Mouse (Mus musculus) midbrain, embryonic 12.5 days (tissue): ENCODE results near the gene Eps8. TPM values are rescaled to one million over a fixed set of nuclear protein-coding genes. Genes with fewer than 3 reads are reported as not detected.

Source experiments
- ATAC-seq: fragments of 200-750 bp; cut with Nextera tagmentation; 2 replicates; pipeline ENCODE4 v1.8.0; 2017; ENCODE audit warnings: low read depth, moderate TSS enrichment, moderate library complexity; ENCODE audit not compliant: low FRiP score
- H3K27ac ChIP-seq: fragments of 300-500 bp; sonication (generic); replicated peaks from 2 replicates; pipeline ENCODE4 v1.5.1; 2016; ENCODE audit warnings: mild to moderate bottlenecking
- H3K27me3 ChIP-seq: fragments of 300-500 bp; sonication (generic); 2 replicates; pipeline ENCODE4 v1.6.1; 2016; ENCODE audit warnings: mild to moderate bottlenecking
- H3K36me3 ChIP-seq: fragments of 300-500 bp; sonication (generic); 2 replicates; pipeline ENCODE4 v1.6.1; 2016
- H3K4me1 ChIP-seq: fragments of 300-500 bp; sonication (generic); 2 replicates; pipeline ENCODE4 v1.6.1; 2016
- H3K4me2 ChIP-seq: fragments of 300-500 bp; sonication (generic); replicated peaks from 2 replicates; pipeline ENCODE4 v1.6.1; 2016; ENCODE audit warnings: mild to moderate bottlenecking, moderate library complexity
- H3K4me3 ChIP-seq: fragments of 300-500 bp; sonication (generic); 2 replicates; pipeline ENCODE4 v1.5.1; 2016; ENCODE audit warnings: mild to moderate bottlenecking
- H3K9ac ChIP-seq: fragments of 300-500 bp; sonication (generic); replicated peaks from 2 replicates; pipeline ENCODE4 v1.6.1; 2016; ENCODE audit warnings: mild to moderate bottlenecking, moderate library complexity
- H3K9me3 ChIP-seq: fragments of 300-500 bp; sonication (generic); 2 replicates; pipeline ENCODE4 v1.6.1; 2016; ENCODE audit warnings: mild to moderate bottlenecking
- WGBS: fragments of 180-500 bp; shearing (Covaris S2); methylation state at CpG from one replicate; pipeline ENCODE4 v1.1.7; 2016; 5-methylcytosine and 5-hydroxymethylcytosine counted together
- polyA plus RNA-seq: library from polyadenylated mRNA; unstranded; fragments of >200 nt; fragmentation: Nextera tagmentation; extraction: Ambion mirVana; gene quantifications from 2 replicates; pipeline ENCODE4 v1.2.1, GENCODE M21; 2016

Gene Eps8
- polyA plus RNA-seq, 1 experiment from 2014 or later, result 10.7 TPM

DNA sequence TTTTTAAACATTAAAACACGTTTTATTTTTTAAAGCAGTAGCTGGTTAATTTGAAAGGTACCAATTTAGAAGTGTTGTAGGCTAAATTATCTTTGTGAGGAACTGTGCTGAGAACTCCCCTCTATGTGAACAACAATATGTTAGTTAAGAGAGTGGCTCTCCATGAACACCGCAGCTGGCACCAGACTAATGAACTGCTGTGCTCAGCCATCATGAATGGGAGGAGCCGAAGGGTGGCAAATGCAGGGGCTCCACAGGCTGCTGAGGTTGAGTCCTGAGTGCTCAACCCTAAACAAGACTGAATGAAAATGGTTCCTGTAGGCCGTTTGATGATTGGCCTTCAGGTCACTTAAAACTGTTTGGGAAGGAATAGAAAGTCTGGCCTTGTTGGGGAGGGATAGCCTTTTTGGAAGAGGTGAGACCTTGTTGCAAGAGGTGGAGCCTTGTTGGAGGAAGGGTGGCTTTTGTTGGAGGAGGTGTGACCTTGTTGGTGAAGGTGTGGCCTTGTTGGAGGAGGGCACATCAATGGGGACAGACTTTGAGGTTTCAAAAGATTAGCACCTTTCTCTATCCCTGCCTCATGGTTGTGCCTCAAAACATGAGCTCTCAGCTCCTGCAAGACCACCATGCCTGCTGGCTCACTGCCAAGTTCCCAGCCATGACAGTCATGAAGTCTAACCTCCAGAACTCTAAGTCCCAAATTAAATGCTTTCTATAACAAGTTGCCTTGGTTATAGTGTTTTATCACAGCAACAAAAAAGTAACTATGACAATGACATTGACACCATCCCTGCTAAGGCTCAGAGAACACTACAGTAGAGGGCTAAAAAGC, 50.0 kb downstream of the Eps8 start:
- H3K36me3 ChIP-seq, result no peaks in the 10 kb centered on the region; the same call in 1 of the 2 replicates
- H3K4me2 ChIP-seq, result no peak overlapping the region
- H3K9me3 ChIP-seq, result no peaks in the 10 kb centered on the region
- H3K27ac ChIP-seq, result no peak overlapping the region
- ATAC-seq, result no peak
- H3K4me1 ChIP-seq, result no peaks in the 10 kb centered on the region
- no peak overlapping the region for H3K4me3 ChIP-seq
- H3K27me3 ChIP-seq, result no peaks in the 10 kb centered on the region
- no peak overlapping the region for H3K9ac ChIP-seq
- WGBS, result 87% methylated on average over 4 of the region's 4 CpGs

DNA sequence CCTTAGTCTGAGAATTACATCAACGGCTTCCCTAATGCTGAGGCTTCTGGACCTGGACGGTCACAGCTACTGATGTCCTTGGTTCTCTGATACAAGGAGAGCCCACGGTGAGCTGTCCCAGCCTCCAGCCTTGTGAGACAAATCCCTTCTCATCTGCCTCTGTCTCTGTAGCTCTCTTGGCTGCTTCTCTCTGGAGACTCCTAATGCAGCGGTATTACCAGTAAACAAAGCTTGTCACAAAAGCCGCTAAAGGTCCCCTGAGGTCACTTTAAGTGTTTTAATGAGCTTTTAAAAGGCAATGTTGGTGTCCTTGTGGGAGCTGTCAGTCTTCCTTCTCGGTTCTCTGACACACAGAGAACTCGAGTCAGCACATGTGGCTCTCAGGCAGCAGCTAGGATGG, 56.4 kb downstream of the Eps8 start:
- H3K9ac ChIP-seq, result no peak overlapping the region
- WGBS, result 8% methylated on average over 7 of the region's 7 CpGs
- 0 out of 2 replicates have a peak, but pooled peaks cover 3% of the 10 kb centered on the region for H3K9me3 ChIP-seq
- no peak overlapping the region for H3K27ac ChIP-seq
- H3K4me3 ChIP-seq, result no peak overlapping the region
- no peaks in the 10 kb centered on the region for H3K4me1 ChIP-seq
- ATAC-seq, result no peak
- H3K4me2 ChIP-seq, result no peak overlapping the region
- no peaks in the 10 kb centered on the region for H3K27me3 ChIP-seq
- no peaks in the 10 kb centered on the region for H3K36me3 ChIP-seq

DNA sequence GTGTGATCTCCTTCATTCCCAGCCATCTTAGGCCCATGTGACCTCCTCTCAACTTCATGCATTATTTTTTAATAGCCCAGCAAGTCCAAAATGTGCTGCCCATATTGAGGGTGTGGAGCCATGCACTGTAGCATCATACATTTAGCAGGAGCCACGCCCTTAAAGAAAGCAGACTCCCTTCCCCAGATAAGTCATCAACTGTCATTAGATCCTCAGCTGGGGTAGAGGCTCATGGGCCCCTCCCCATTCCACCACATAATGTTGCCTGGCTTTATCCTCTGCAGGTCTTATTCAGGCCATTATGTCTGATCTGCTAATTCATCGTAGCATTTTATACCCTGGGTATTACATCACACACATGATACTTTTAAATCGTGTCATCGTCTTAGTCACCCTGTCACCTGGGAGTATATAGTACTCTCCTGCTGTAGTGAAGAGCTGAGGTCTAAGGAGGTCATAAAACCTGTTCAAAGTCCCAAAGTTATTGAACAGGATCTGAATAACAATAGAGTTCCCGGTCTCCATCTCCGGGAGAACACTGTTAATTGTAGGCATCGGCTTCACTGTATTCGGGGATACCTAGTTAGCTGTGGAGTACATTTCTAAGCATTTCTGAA, 57.1 kb downstream of the Eps8 start:
- H3K4me3 ChIP-seq, result no peak overlapping the region
- no peak overlapping the region for H3K9ac ChIP-seq
- H3K4me1 ChIP-seq, result no peaks in the 10 kb centered on the region
- H3K4me2 ChIP-seq, result no peak overlapping the region
- H3K27ac ChIP-seq, result no peak overlapping the region
- no peaks in the 10 kb centered on the region for H3K27me3 ChIP-seq
- H3K36me3 ChIP-seq, result no peaks in the 10 kb centered on the region
- WGBS, result 93% methylated on average over 8 of the region's 8 CpGs
- ATAC-seq, result no peak
- 0 out of 2 replicates have a peak, but pooled peaks cover 3% of the 10 kb centered on the region for H3K9me3 ChIP-seq

DNA sequence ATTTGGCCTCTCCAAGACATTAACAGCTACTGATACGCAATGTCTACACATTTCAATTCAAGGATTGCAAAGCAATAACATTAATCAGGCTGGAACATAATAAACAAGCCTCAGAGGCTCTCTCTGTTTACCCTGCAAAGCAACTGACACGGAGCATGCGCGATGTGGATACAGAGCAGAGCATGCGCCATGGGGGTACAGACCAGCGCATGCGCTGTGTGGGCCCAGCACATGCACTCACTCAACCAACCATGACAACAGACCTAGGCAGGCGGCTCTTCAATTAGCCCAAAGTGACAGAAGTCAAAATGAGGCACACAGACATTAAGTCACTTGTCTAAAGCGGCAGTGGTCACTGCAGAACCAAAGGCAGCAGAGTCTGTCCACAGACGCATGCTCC, 62.1 kb downstream of the Eps8 start:
- ATAC-seq, result no peak
- Histone ChIP-seq H3K4me2 (no peak overlapping the region), H3K9me3 (0 out of 2 replicates have a peak, but pooled peaks cover 3% of the 10 kb centered on the region), H3K4me3 (no peak overlapping the region), H3K36me3 (no peaks in the 10 kb centered on the region), H3K4me1 (no peaks in the 10 kb centered on the region), H3K27me3 (no peaks in the 10 kb centered on the region), H3K9ac (no peak overlapping the region), H3K27ac (no peak overlapping the region)
- 89% methylated on average over 10 of the region's 10 CpGs for WGBS

DNA sequence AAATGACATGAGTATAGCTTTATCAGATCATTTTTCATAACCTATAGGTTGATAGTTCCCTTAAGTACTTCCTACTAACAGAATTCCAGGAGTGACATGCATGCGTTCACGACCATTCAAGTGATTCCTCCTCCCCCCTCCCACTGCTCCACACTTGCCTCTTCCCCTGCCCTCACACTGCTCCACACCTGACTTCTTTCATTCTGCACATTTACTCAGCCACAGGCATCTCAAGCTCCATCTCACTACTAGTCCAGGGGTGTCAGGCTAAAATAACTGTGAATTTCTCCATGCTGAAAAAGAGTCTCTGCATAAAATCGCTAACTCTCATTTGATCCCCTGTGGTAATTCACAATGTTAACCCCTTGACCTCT, 65.4 kb downstream of the Eps8 start:
- WGBS, result 90% methylated on average over 3 of the region's 3 CpGs
- Histone ChIP-seq H3K4me3 (no peak overlapping the region), H3K4me2 (no peak overlapping the region), H3K9me3 (no peaks in the 10 kb centered on the region), H3K27ac (no peak overlapping the region), H3K36me3 (no peaks in the 10 kb centered on the region), H3K27me3 (no peaks in the 10 kb centered on the region), H3K9ac (no peak overlapping the region), H3K4me1 (no peaks in the 10 kb centered on the region)
- ATAC-seq, result no peak

DNA sequence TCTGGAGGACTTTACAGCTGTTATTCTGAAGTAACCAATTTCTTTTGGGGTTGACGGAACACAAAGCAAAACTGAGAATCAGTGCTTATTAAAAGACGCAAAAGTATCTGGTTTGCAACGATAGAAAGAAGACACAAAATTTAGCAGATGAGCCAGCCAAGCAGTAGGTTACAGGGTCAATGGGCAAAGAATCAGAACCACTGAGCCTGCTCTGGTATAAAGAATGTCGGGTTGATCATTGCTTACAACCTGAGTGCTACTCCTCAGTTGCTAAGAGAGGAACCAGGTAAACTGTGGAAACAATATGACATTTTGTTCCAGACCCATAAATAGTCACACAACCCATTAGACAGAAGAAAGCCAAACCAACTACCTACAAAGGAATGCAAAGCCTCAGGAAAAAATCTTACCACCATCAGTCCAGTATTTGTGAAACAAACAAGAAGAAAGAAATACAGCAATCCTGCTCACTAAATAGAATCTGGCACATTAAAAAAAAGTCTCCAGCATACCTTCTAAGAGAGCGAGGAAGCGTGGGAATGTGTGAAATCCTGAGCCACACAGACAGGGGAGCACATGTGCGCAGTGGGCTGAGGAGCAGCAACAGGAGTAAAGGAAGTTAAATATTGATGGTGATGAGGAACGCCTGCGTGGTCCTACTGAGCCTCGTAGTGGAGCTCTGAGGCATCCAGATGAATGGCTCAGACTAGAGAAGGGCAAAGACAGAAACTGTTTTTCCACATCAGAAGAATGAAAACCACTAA, 66.0 kb downstream of the Eps8 start:
- H3K27ac ChIP-seq, result no peak overlapping the region
- no peak overlapping the region for H3K9ac ChIP-seq
- H3K4me3 ChIP-seq, result no peak overlapping the region
- WGBS, result 91% methylated on average over 10 of the region's 10 CpGs
- no peak for ATAC-seq
- H3K4me1 ChIP-seq, result no peaks in the 10 kb centered on the region
- no peaks in the 10 kb centered on the region for H3K36me3 ChIP-seq
- no peak overlapping the region for H3K4me2 ChIP-seq
- H3K9me3 ChIP-seq, result no peaks in the 10 kb centered on the region
- no peaks in the 10 kb centered on the region for H3K27me3 ChIP-seq

DNA sequence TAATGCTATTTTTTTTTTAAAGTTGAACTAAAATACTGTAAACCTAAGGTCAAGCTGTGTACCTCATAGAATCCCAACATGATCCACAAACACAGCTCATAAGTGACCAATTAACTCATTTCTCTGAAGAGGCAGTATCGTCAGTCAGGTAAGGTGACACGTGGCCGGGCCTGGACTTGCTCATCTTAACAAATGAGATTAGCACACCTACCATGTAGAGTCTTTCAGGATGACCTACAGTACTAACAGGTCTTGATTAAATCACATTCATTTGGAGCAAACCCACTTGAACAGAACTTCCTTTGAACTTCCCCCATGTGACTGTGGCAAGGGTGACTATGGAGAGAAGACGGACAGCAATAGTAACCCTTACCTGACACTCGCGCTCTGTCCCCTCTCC, 66.8 kb downstream of the Eps8 start:
- Histone ChIP-seq H3K9ac (no peak overlapping the region), H3K4me3 (no peak overlapping the region), H3K9me3 (no peaks in the 10 kb centered on the region), H3K27ac (no peak overlapping the region), H3K27me3 (no peaks in the 10 kb centered on the region), H3K36me3 (no peaks in the 10 kb centered on the region), H3K4me2 (no peak overlapping the region), H3K4me1 (no peaks in the 10 kb centered on the region)
- 90% methylated on average over 6 of the region's 6 CpGs for WGBS
- ATAC-seq, result no peak

DNA sequence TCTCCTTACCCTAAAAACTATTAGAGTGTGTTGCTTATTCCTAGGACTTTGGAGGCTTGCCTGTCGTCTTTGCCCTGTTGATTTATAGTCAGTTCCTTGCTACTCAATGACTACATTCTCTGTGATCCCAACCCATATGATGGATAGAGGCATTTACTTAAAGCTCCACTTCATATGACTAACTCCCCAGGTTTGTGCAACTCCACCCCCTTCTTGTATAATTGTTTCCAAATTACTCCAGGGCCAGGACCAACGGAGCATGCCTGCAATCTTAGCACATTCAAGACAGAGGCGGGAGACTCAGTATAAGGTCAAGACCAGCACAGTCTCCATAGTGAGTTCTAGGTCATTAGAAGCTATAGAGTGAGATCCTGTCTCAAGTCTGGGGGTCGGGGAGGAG, 69.4 kb downstream of the Eps8 start:
- Histone ChIP-seq H3K9ac (no peak overlapping the region), H3K4me2 (no peak overlapping the region), H3K36me3 (no peaks in the 10 kb centered on the region), H3K27ac (no peak overlapping the region), H3K4me1 (no peaks in the 10 kb centered on the region), H3K27me3 (no peaks in the 10 kb centered on the region), H3K4me3 (no peak overlapping the region), H3K9me3 (no peaks in the 10 kb centered on the region)
- no peak for ATAC-seq
- WGBS, result 74% methylated on average over 4 of the region's 4 CpGs

DNA sequence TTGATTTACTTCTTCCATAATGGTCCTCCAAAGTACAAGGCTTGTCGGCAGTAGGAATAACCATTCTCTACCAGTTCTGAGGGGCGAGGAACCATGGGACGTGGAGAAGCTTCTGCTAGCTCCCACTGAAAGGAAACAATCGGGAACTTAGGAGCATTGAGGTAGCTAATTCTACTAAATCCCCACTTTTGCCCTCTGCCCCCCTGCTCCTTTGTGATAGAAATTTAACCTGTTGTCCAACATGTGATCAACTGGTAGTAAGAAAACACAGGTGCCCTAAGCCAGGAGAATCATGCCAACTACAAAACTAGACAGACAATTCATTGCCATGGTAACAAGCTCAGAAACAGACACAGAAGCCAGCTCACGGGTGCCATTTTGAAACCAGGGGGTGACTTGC, 71.6 kb downstream of the Eps8 start:
- no peak overlapping the region for H3K9ac ChIP-seq
- WGBS, result 77% methylated on average over 5 of the region's 5 CpGs
- H3K4me2 ChIP-seq, result no peak overlapping the region
- no peaks in the 10 kb centered on the region for H3K4me1 ChIP-seq
- no peak overlapping the region for H3K27ac ChIP-seq
- ATAC-seq, result no peak
- no peaks in the 10 kb centered on the region for H3K9me3 ChIP-seq
- H3K36me3 ChIP-seq, result no peaks in the 10 kb centered on the region
- no peak overlapping the region for H3K4me3 ChIP-seq
- H3K27me3 ChIP-seq, result no peaks in the 10 kb centered on the region

DNA sequence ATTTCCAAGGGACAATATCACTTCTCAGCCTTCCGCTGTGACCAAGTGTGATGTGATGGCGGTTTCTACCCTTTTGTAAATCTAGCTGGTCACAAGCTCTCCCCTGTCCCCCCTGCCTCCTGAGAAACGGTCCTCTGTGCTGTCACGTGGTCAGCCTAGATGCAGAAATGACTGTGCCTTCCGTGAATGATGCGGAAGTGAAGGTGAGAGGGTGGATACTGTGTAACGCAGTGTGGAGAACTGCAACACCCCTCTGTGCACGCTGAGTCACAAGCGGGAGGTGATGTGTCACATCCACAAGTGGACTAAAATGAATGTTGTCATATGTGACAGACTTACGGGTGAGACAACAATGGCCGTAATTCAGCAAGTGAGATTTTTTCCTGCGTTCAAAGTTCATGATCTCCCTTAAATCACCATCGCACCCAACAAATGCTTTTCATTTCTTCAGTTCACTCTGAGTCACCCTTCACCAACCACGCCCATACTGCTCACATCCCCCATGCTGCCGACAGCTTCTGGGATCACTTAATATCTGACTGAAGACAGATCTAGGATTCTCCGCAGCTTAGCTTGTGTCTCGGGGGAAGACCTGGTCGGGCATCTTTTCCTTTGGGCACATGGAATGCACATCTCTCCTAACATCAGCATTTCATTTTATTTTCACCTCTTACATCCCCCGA, 72.3 kb downstream of the Eps8 start:
- Histone ChIP-seq H3K27me3 (no peaks in the 10 kb centered on the region), H3K9ac (no peak overlapping the region), H3K4me2 (no peak overlapping the region), H3K4me3 (no peak overlapping the region), H3K27ac (no peak overlapping the region), H3K9me3 (no peaks in the 10 kb centered on the region), H3K36me3 (no peaks in the 10 kb centered on the region), H3K4me1 (no peaks in the 10 kb centered on the region)
- ATAC-seq, result no peak
- WGBS, result 89% methylated on average over 19 of the region's 19 CpGs

DNA sequence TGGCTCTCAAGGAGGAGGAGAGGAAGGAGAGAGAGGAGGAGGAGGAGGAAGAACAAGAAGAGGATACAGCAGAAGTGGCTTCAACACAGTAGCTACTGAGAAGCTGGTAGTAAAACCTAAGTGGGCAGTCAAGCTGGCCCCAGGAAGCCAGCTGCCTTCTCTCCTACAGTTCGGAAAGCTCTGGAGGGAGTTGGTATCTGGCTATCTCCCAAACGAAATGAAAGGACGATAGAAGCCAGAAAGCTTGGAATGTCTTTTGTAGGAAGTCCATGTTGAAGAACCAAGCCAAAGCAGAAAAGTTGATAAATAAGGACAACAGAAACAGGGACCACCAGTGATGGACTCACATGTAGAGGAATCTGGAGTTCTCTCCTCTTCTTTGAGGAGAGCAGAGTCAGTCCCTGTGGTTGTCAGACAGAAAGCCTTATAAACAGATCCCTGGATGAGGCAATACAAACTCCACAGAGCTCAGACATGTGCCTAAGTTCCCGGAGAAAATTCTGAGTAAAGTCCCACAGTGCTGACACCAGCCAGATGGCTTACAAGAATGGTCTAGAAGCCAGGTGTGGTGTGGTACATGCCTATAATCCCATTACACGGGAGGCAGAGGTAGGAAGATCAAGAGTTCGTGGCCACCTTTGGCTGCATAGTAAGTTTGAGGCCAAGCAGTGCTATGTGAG, 73.2 kb downstream of the Eps8 start:
- Histone ChIP-seq H3K27ac (no peak overlapping the region), H3K36me3 (no peaks in the 10 kb centered on the region), H3K4me3 (no peak overlapping the region), H3K9ac (no peak overlapping the region), H3K9me3 (no peaks in the 10 kb centered on the region), H3K4me2 (no peak overlapping the region), H3K27me3 (no peaks in the 10 kb centered on the region), H3K4me1 (no peaks in the 10 kb centered on the region)
- ATAC-seq, result no peak
- 81% methylated on average over 6 of the region's 6 CpGs for WGBS
